Mouse (Mus musculus) midbrain, embryonic 11.5 days (tissue): Measurements from ENCODE around the gene Degs2. TPM values are rescaled to one million over a fixed set of nuclear protein-coding genes. Genes with fewer than 3 reads are reported as not detected.

Experiments used
- ATAC-seq: fragments of 200-750 bp; cut with Nextera tagmentation; 2 replicates; pipeline ENCODE4 v1.8.0; 2017; ENCODE audit warnings: moderate TSS enrichment, moderate library complexity; ENCODE audit not compliant: low FRiP score
- DNase-seq: peaks from one replicate; pipeline ENCODE4 v3.0.0; 2015; ENCODE audit warnings: low spot score; ENCODE audit errors: missing footprints
- H3K27ac ChIP-seq: fragments of 300-500 bp; sonication (generic); 2 replicates; pipeline ENCODE4 v1.5.1; 2014; ENCODE audit warnings: low read depth, low read length
- H3K27me3 ChIP-seq: fragments of 300-500 bp; sonication (generic); 2 replicates; pipeline ENCODE4 v1.6.1; 2014; ENCODE audit warnings: mild to moderate bottlenecking, low read length, moderate library complexity, mixed read lengths; ENCODE audit not compliant: control insufficient read depth, insufficient read depth
- H3K36me3 ChIP-seq: fragments of 300-500 bp; sonication (generic); 2 replicates; pipeline ENCODE4 v1.6.1; 2014; ENCODE audit warnings: mild to moderate bottlenecking, low read length, moderate library complexity, mixed read lengths; ENCODE audit not compliant: control insufficient read depth, insufficient read depth
- H3K4me1 ChIP-seq: fragments of 300-500 bp; sonication (generic); 2 replicates; pipeline ENCODE4 v1.6.1; 2014; ENCODE audit warnings: low read length; ENCODE audit not compliant: control insufficient read depth, insufficient read depth
- H3K4me2 ChIP-seq: fragments of 300-500 bp; sonication (generic); 2 replicates; pipeline ENCODE4 v1.6.1; 2014; ENCODE audit warnings: mild to moderate bottlenecking, moderate library complexity
- H3K4me3 ChIP-seq: fragments of 300-500 bp; sonication (generic); 2 replicates; pipeline ENCODE4 v1.5.1; 2014; ENCODE audit warnings: low read depth, low read length
- H3K9ac ChIP-seq: fragments of 300-500 bp; sonication (generic); 2 replicates; pipeline ENCODE4 v1.6.1; 2014; ENCODE audit warnings: low read length
- H3K9me3 ChIP-seq: fragments of 300-500 bp; sonication (generic); 2 replicates; pipeline ENCODE4 v1.6.1; 2016; ENCODE audit warnings: low read length; ENCODE audit not compliant: control insufficient read depth
- WGBS: fragments of 180-500 bp; shearing (Covaris S2); extraction: QIAGEN DNeasy Blood & Tissue Kit; methylation state at CpG from one replicate; pipeline ENCODE4 v1.1.7; 2014; 5-methylcytosine and 5-hydroxymethylcytosine counted together
- polyA plus RNA-seq: library from polyadenylated mRNA; unstranded; fragments of >200 nt; fragmentation: Nextera tagmentation; extraction: Ambion mirVana; gene quantifications from 2 replicates; pipeline ENCODE4 v1.2.1, GENCODE M21; 2014

The Degs2 gene
- polyA plus RNA-seq, 1 experiment from 2014 or later: 1.0 TPM

DNA sequence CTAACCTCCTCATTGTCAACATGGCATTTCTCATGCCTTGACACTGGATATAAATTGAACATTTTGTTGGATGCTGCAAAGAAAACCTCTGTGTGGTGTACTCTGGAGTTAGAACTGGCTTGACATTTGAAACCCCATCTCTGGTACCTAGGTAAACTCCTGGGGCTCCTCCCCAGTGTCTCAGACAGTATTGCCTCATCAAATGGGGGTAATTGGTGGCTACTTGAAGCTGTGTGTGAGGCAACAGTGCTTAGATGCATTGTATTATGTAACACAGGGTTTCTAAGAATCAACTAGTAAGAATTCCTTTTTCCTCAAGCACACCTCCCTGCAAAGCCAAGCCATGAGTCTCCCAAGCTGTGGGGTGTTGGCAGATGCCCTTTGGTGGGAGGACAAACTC is 54.3 kb downstream of the Degs2 start:
- DNase-seq (no peak), ATAC-seq (no peak)
- H3K36me3 ChIP-seq: peaks cover 6% of the 10 kb centered on the region; the same call in 1 of the 2 replicates

DNA sequence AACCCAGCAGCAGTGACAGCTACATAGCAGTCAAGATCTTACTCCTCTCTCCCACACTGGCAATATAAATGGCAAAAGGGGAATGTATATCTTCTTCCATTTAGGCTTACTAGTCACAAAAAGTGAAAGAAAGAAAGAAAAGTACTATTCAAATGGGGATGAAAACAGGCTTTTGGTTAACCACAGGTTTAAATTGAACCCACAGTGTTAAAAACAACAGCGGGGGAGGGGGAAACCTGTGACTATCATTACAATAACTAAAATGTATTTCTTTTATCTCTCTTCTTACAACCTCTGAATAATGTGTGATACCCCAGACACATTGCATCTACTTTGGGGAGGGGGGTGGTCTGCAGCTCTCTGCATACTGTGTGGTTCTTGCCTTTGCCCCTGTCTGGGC is 55.9 kb downstream of the Degs2 start:
- WGBS: 95% methylated on average over 1 of the region's 1 CpGs
- DNase-seq (no peak), ATAC-seq (no peak)
- Histone ChIP-seq H3K4me3 (no peak overlapping the region), H3K4me1 (no peaks in the 10 kb centered on the region), H3K36me3 (peaks cover 6% of the 10 kb centered on the region; the same call in 1 of the 2 replicates), H3K9me3 (no peaks in the 10 kb centered on the region), H3K27ac (no peak overlapping the region), H3K27me3 (no peaks in the 10 kb centered on the region), H3K9ac (no peak overlapping the region), H3K4me2 (no peak overlapping the region)

More for the DNA sequence above, 54.3 kb downstream of the Degs2 start:
- Histone ChIP-seq H3K9ac (no peak overlapping the region), H3K27me3 (no peaks in the 10 kb centered on the region), H3K4me1 (no peaks in the 10 kb centered on the region), H3K4me3 (no peak overlapping the region), H3K27ac (no peak overlapping the region), H3K4me2 (no peak overlapping the region), H3K9me3 (no peaks in the 10 kb centered on the region)

DNA sequence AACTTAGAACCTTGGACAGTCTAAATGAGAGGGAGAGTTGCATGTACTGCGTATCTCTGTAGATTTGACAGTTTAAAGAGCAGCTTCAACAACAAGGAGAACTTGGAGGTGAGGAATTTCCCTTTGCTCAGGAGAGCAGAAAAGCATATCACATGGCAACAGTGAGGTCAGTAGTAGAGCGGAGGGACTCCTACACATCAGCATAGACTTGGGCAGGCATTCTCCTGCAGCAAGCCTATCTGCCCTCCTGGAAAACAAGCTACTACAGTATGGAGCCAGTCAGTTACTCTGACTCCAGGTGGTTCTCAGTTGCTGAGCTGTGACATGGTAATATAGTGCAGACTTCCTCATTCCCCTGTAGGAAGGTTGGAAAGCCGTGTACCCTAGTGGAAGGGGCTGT is 60.1 kb downstream of the Degs2 start:
- Histone ChIP-seq H3K9me3 (no peaks in the 10 kb centered on the region), H3K4me2 (no peak overlapping the region), H3K27ac (no peak overlapping the region), H3K36me3 (no peaks in the 10 kb centered on the region), H3K4me1 (no peaks in the 10 kb centered on the region), H3K4me3 (no peak overlapping the region), H3K27me3 (no peaks in the 10 kb centered on the region), H3K9ac (no peak overlapping the region)
- WGBS: 96% methylated on average over 3 of the region's 3 CpGs
- no peak for ATAC-seq
- DNase-seq: no peak

DNA sequence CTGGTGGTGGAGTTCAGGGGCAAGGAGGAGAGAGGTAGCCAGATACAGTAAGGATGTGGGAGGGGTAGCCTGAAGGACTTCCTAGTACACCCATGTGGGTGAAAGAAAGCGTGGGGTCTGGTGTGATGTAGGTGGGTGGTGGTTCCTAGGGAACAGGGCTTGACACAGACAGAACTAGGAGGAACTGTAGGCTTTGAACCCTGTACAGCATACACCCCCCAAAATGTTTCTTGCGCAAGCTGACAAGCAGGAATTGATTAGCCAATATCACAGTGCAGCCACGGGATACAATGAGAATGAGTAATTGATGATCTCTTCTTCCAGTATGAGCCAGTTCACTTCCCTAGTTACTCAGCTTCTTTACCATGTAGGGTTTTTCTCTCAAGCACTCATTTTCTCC is 63.0 kb downstream of the Degs2 start:
- Histone ChIP-seq H3K4me1 (no peaks in the 10 kb centered on the region), H3K27me3 (no peaks in the 10 kb centered on the region), H3K4me3 (no peak overlapping the region), H3K9ac (no peak overlapping the region), H3K36me3 (no peaks in the 10 kb centered on the region; the same call in 1 of the 2 replicates), H3K9me3 (no peaks in the 10 kb centered on the region), H3K4me2 (no peak overlapping the region), H3K27ac (no peak overlapping the region)
- 96% methylated on average over 3 of the region's 3 CpGs for WGBS
- no peak for DNase-seq
- no peak for ATAC-seq

DNA sequence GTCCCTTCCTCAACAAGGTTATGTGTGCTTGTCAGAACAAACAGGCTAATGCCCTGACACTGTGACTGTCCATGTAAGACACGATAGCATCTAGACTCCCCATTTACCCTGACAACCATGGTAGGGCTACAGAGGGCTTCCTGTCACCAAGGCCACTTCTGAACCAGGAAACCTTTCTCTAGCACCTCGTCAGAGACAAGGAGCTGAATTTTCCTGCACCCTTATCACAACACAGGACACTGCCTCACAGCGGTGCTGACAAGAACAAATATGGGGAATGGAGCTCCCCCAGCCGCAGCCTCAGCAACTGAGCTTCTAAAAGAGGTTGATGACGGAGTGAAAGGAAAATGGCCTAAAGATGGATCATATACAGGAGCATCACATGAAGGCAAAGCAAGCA is 64.7 kb downstream of the Degs2 start:
- Histone ChIP-seq H3K9me3 (no peaks in the 10 kb centered on the region), H3K4me3 (no peak overlapping the region), H3K27me3 (no peaks in the 10 kb centered on the region), H3K4me2 (no peak overlapping the region), H3K4me1 (no peaks in the 10 kb centered on the region), H3K9ac (no peak overlapping the region), H3K27ac (no peak overlapping the region), H3K36me3 (no peaks in the 10 kb centered on the region; the same call in 1 of the 2 replicates)
- 90% methylated on average over 5 of the region's 5 CpGs for WGBS
- ATAC-seq (no peak), DNase-seq (no peak)

DNA sequence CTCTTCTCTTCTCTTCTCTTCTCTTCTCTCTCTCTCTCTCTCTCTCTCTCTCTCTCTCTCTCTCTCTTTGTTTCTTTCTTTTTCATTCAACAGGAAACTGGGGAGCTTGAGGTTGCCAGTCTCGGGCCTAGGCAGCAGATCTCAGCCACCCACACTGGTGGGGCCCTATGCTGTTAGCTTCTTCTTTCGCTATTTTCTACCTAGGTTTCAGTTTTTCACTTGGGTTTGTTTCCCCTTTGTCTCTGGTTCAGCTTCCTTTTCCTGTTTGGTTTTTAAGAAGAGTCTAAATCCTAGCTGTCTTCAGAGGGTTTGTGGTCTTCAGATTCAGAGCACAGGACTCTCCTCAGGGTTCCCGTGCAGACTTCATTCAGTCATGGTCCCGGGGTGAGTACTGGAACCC is 66.6 kb downstream of the Degs2 start:
- WGBS: 91% methylated on average over 4 of the region's 4 CpGs
- ATAC-seq: no peak

DNA sequence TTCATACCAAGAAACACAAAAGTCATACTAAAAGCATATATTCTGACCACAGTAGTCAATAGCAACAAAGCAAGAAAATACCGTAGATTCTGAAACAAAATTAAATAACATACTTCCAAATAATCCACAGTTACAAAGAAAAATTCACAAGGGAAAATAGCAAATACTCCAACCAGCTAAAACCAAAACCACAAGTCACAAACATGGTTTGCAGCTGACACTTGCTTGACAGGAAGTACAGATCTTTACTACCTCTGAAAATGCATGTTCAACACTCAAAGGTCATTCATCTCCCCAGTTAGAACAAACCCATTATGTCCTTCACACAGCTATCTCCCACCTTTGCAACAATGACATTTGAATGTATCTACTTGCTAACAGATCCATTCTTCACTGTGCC is 68.1 kb downstream of the Degs2 start:
- Histone ChIP-seq H3K9ac (no peak overlapping the region), H3K4me2 (no peak overlapping the region), H3K4me3 (no peak overlapping the region), H3K36me3 (no peaks in the 10 kb centered on the region; the same call in 1 of the 2 replicates), H3K27me3 (no peaks in the 10 kb centered on the region), H3K27ac (no peak overlapping the region), H3K4me1 (no peaks in the 10 kb centered on the region), H3K9me3 (no peaks in the 10 kb centered on the region)
- 96% methylated on average over 1 of the region's 1 CpGs for WGBS
- DNase-seq (no peak), ATAC-seq (no peak)

More for the DNA sequence above, 66.6 kb downstream of the Degs2 start:
- Histone ChIP-seq H3K9me3 (no peaks in the 10 kb centered on the region), H3K27me3 (no peaks in the 10 kb centered on the region), H3K4me2 (no peak overlapping the region), H3K4me3 (no peak overlapping the region), H3K9ac (no peak overlapping the region), H3K36me3 (no peaks in the 10 kb centered on the region; the same call in 1 of the 2 replicates), H3K4me1 (no peaks in the 10 kb centered on the region), H3K27ac (no peak overlapping the region)
- no peak for DNase-seq

DNA sequence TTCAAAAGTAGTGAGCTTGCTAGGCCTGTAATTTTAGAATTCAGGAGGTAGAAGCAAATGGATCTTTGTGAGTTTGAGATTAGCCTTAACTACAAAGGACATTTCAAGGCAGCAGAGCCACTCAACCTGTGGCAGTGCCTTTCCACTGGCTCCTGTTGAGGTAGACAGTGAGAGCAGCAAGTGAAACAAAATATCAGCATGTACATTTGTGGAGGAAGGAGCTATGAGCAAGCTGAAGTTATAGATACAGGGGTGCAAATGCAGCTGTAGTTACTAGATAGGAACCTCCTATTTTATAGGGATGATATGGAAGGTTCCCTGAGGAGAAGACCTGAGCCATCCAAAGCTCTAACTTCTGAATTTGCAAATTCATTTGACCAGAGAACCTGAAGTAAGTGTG is 69.6 kb downstream of the Degs2 start:
- Histone ChIP-seq H3K4me2 (no peak overlapping the region), H3K9ac (no peak overlapping the region), H3K9me3 (no peaks in the 10 kb centered on the region), H3K4me3 (no peak overlapping the region), H3K27ac (no peak overlapping the region), H3K27me3 (no peaks in the 10 kb centered on the region), H3K36me3 (no peaks in the 10 kb centered on the region; the same call in 1 of the 2 replicates), H3K4me1 (no peaks in the 10 kb centered on the region)
- DNase-seq (no peak), ATAC-seq (no peak)

DNA sequence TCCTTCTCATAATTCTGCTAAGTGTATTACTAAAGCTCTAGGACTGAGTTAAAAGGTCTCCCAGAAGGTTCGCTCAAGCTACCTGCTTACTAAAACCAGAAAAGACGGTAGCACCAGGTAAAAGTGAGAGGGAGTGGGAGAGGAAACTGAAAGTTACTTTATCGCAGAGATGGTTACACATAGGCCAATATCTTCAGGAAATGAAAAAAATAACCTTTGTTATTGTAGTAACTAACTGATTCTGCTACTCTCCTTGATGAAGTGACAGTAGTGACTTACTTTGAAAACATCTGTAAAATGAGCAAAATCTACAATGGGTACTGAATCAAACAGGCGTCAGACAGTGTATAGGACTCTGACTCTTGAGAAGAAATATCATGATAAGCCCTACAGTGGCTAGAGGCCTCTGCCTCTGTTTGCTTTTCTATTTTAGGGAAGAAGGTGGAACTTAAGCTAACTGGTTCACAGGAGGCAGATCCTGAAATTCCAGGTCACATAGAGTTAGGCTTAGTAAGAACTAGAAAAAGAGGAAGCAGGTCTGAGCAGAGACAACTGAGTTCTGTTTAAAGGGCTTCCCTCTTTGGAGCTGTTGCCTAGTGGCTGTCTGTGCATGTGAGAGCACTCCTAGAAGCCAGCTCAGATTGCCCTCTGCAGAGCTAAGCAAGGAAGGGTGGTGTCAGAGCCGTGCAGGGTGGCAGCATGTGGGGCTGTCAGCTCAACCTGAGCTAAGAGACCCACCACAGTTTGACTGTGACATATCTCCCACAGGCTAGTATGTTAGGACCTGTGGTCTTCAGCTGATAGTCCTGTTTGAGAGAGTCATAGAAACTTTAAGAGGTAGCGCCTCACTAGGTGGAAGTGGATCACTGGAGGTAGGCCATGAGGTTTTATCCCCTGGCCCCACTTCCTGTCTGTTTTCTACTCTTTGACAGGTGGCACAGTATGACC is 71.1 kb downstream of the Degs2 start:
- no peaks in the 10 kb centered on the region; the same call in 1 of the 2 replicates for H3K36me3 ChIP-seq
- WGBS: 92% methylated on average over 6 of the region's 6 CpGs
- H3K4me3 ChIP-seq: no peak overlapping the region
- H3K4me1 ChIP-seq: no peaks in the 10 kb centered on the region
- no peak overlapping the region for H3K9ac ChIP-seq
- no peaks in the 10 kb centered on the region for H3K9me3 ChIP-seq
- DNase-seq (no peak), ATAC-seq (no peak)
- no peak overlapping the region for H3K4me2 ChIP-seq
- H3K27ac ChIP-seq: no peak overlapping the region
- H3K27me3 ChIP-seq: no peaks in the 10 kb centered on the region
